Mouse (Mus musculus): ENCODE data around the gene Spon1.

GRCm38 (mm10) chr7:113809781-113810180 lies 44.0 kb downstream of the Spon1 start:
- no peak for TF ChIP-seq CTCF (IDR thresholded peaks at IDR 0.05)
- TF ChIP-seq POLR2A (IDR thresholded peaks at IDR 0.05; ENCODE audit: insufficient read depth, low read depth, low read length) = no peak
- TF ChIP-seq EP300 (IDR thresholded peaks at IDR 0.05; ENCODE audit: insufficient read depth, low read depth, low read length) = no peak

Data from heart, adult 2 months (tissue).